18 mouse cellular contexts compared by ENCODE assay signal in genomic region chr17:25761561-25761970, GRCm38 (mm10). TPM values are rescaled to one million over a fixed set of nuclear protein-coding genes. Genes with fewer than 3 reads are reported as not detected.
DNase-seq lines count a peak whose midpoint lies in the region; ATAC-seq and TF ChIP-seq lines count a peak whose summit lies in the region.
"Had no signal": no experiment of that assay in that cellular context is flagged by ENCODE, and none has a peak within 500 bp of the region (broad histone marks: within the 10 kb centered on the region; RNA-seq: fewer than 3 reads in every experiment).

No protein-coding gene starts in this region.

- H3K27ac ChIP-seq in liver, postnatal 0 days (ENCODE audit: low read depth), result no peak overlapping the region
- no peak overlapping the region for H3K27ac ChIP-seq in liver, embryonic 12.5 days
- H3K27ac ChIP-seq: intestine, embryonic 15.5 days; midbrain, embryonic 13.5 days had no signal

- H3K4me3 ChIP-seq in liver, postnatal 0 days (ENCODE audit: low read depth, low read length), result no peak overlapping the region
- H3K4me3 ChIP-seq in liver, embryonic 12.5 days, result no peak overlapping the region
- H3K4me3 ChIP-seq: intestine, embryonic 15.5 days; midbrain, embryonic 13.5 days had no signal

- DNase-seq in embryo, embryonic 10 days (ENCODE audit: low spot score), result peak; percentile 45
- DNase-seq in embryo, embryonic 9.5 days (ENCODE audit: extremely low spot score), result no peak
- DNase-seq in kidney, adult 18-20 months, result peak; percentile 11
- no peak for DNase-seq in kidney, postnatal 36 days
- DNase-seq in liver, postnatal 0 days, result peak; percentile 7
- DNase-seq in embryo, embryonic 11 days, result peak; percentile 24
- no peak for DNase-seq in T-cell, adult 2 months (ENCODE audit: low spot score)
- DNase-seq: adrenal gland, adult 2 months; cerebellum, postnatal 10 days; heart, postnatal 10 days; liver; thymus, postnatal 4 days had no signal

- H3K4me1 ChIP-seq in liver, postnatal 0 days (ENCODE audit: insufficient read depth), result no peaks in the 10 kb centered on the region
- H3K4me1 ChIP-seq in liver, embryonic 12.5 days, result no peaks in the 10 kb centered on the region
- H3K4me1 ChIP-seq: intestine, embryonic 15.5 days; midbrain, embryonic 13.5 days had no signal

- 51% methylated on average over 4 of the region's 4 CpGs for WGBS in liver, postnatal 0 days (ENCODE audit: insufficient replicate concordance)
- 41% methylated on average over 4 of the region's 4 CpGs for WGBS in liver, embryonic 12.5 days (ENCODE audit: insufficient replicate concordance)

- no peaks in the 10 kb centered on the region for H3K9me3 ChIP-seq in liver, postnatal 0 days (ENCODE audit: low read length)
- no peaks in the 10 kb centered on the region for H3K9me3 ChIP-seq in liver, embryonic 12.5 days (replicated peaks)
- H3K9me3 ChIP-seq: intestine, embryonic 15.5 days; midbrain, embryonic 13.5 days had no signal

- no peak for TF ChIP-seq EP300 in liver, postnatal 0 days (IDR thresholded peaks at IDR 0.05; ENCODE audit: low read depth)

- no peak overlapping the region for H3K9ac ChIP-seq in liver, postnatal 0 days (replicated peaks)
- no peak overlapping the region for H3K9ac ChIP-seq in liver, embryonic 12.5 days
- H3K9ac ChIP-seq: intestine, embryonic 15.5 days; midbrain, embryonic 13.5 days had no signal

- H3K4me2 ChIP-seq in liver, postnatal 0 days (ENCODE audit: low read depth, low read length), result no peak overlapping the region
- H3K4me2 ChIP-seq in liver, embryonic 12.5 days, result no peak overlapping the region
- H3K4me2 ChIP-seq: intestine, embryonic 15.5 days; midbrain, embryonic 13.5 days had no signal

- H3K36me3 ChIP-seq in liver, postnatal 0 days (replicated peaks; ENCODE audit: insufficient read depth, low read length), result no peaks in the 10 kb centered on the region
- no peaks in the 10 kb centered on the region for H3K36me3 ChIP-seq in liver, embryonic 12.5 days
- H3K36me3 ChIP-seq: intestine, embryonic 15.5 days; midbrain, embryonic 13.5 days had no signal

- no peak for ATAC-seq in liver, postnatal 0 days
- no peak for ATAC-seq in liver, embryonic 12.5 days
- ATAC-seq: forebrain, embryonic 16.5 days; intestine, embryonic 15.5 days; midbrain, embryonic 13.5 days; Patski had no signal

- TF ChIP-seq CTCF in liver, postnatal 0 days (IDR thresholded peaks at IDR 0.05; ENCODE audit: low read depth), result no peak

- 0 out of 2 replicates have a peak, but pooled peaks cover 3% of the 10 kb centered on the region for H3K27me3 ChIP-seq in liver, postnatal 0 days (ENCODE audit: insufficient read depth, low read length)
- peaks cover 15% of the 10 kb centered on the region; the same call in 1 of the 2 replicates for H3K27me3 ChIP-seq in liver, embryonic 12.5 days (replicated peaks)
- H3K27me3 ChIP-seq: intestine, embryonic 15.5 days; Patski had no signal

RNA-seq across cellular contexts. Expression of gene Msln, which starts 7.4 kb away (rescaled TPM):
- 12.3 and 14.7 TPM in 2 replicates for polyA plus RNA-seq in liver, postnatal 0 days (2015; fragmentation: Nextera tagmentation; extraction: Ambion mirVana)
- polyA plus RNA-seq in liver, embryonic 12.5 days (2016; fragmentation: Nextera tagmentation; extraction: Ambion mirVana), result 0.26 and 0.30 TPM in 2 replicates
- polyA plus RNA-seq: midbrain, embryonic 13.5 days had no signal

RNA-seq across cellular contexts. Expression of gene Narfl, which starts 12.0 kb away (rescaled TPM):
- 12.8 and 15.3 TPM in 2 replicates for polyA plus RNA-seq in liver, postnatal 0 days (2015; fragmentation: Nextera tagmentation; extraction: Ambion mirVana)
- polyA plus RNA-seq in liver, embryonic 12.5 days (2016; fragmentation: Nextera tagmentation; extraction: Ambion mirVana), result 18.9 and 19.3 TPM in 2 replicates

RNA-seq across cellular contexts. Expression of gene Haghl, which starts 23.9 kb away (rescaled TPM):
- polyA plus RNA-seq in liver, postnatal 0 days (2015; fragmentation: Nextera tagmentation; extraction: Ambion mirVana), result 8.3 and 9.4 TPM in 2 replicates
- polyA plus RNA-seq in liver, embryonic 12.5 days (2016; fragmentation: Nextera tagmentation; extraction: Ambion mirVana), result 11.4 and 11.9 TPM in 2 replicates

RNA-seq across cellular contexts. Expression of gene Ccdc78, which starts 24.8 kb away (rescaled TPM):
- not detected in 2 replicates for polyA plus RNA-seq in liver, postnatal 0 days (2015; fragmentation: Nextera tagmentation; extraction: Ambion mirVana)
- polyA plus RNA-seq in liver, embryonic 12.5 days (2016; fragmentation: Nextera tagmentation; extraction: Ambion mirVana), result 0.17 TPM in 1 of 2 replicates, not detected in the other

RNA-seq across cellular contexts. Expression of gene Mslnl, which starts 25.7 kb away (rescaled TPM):
- not detected in 2 replicates for polyA plus RNA-seq in liver, postnatal 0 days (2015; fragmentation: Nextera tagmentation; extraction: Ambion mirVana)
- not detected in 2 replicates for polyA plus RNA-seq in liver, embryonic 12.5 days (2016; fragmentation: Nextera tagmentation; extraction: Ambion mirVana)
- polyA plus RNA-seq: forebrain, embryonic 16.5 days; intestine, embryonic 15.5 days; midbrain, embryonic 13.5 days; Patski; stomach, embryonic 14.5 days had no signal

Comparison
In these comparisons a context has a peak if more than half of its experiments do, and no peak if none do; other contexts are left out.
1. DNase-seq: peak in embryo, embryonic 10 days (single experiment), kidney, adult 18-20 months (single experiment), liver, postnatal 0 days (single experiment) and embryo, embryonic 11 days (single experiment); none in embryo, embryonic 9.5 days (single experiment), kidney, postnatal 36 days (0 of 2) and T-cell, adult 2 months (single experiment).
2. RNA of gene Msln, which starts 7.4 kb away (polyA plus RNA-seq): 12.3 to 14.7 TPM in liver, postnatal 0 days; 0.26 to 0.30 TPM in liver, embryonic 12.5 days; every median in the first group is over 10 times any median in the second.